Mouse (Mus musculus): Measurements from ENCODE around the gene Lrrn4. TPM values are rescaled to one million over a fixed set of nuclear protein-coding genes. Genes with fewer than 3 reads are reported as not detected.
A peak's percentile ranks its signal among the peaks of the same experiment; 100 is the strongest.

Lrrn4 gene
- polyA plus RNA-seq, 1 experiment from 2014 or later, result 1.1 TPM

- Histone ChIP-seq H3K9ac (no peak overlapping the region), H3K4me2 (no peak overlapping the region), H3K4me3 (replicated peaks) (no peak overlapping the region), H3K36me3 (peaks cover 11% of the 10 kb centered on the region), H3K9me3 (replicated peaks) (no peaks in the 10 kb centered on the region), H3K27ac (no peak overlapping the region), H3K4me1 (replicated peaks) (no peaks in the 10 kb centered on the region), H3K27me3 (no peaks in the 10 kb centered on the region)
- WGBS (ENCODE audit: insufficient replicate concordance), result 66% methylated on average over 5 of the region's 5 CpGs
- DNase-seq (no peak), ATAC-seq (ENCODE audit: low read depth) (no peak)
These were observed 11.0 kb downstream of the Lrrn4 start for GRCm38 (mm10) chr2:132869682-132870081.

GRCm38 (mm10) chr2:132867521-132867920, 13.2 kb downstream of the Lrrn4 start:
- WGBS (ENCODE audit: insufficient replicate concordance), result 46% methylated on average over 5 of the region's 5 CpGs
- Histone ChIP-seq H3K4me1 (replicated peaks) (no peaks in the 10 kb centered on the region), H3K27ac (no peak overlapping the region), H3K36me3 (peaks cover 17% of the 10 kb centered on the region), H3K4me2 (no peak overlapping the region), H3K4me3 (replicated peaks) (no peak overlapping the region), H3K9me3 (replicated peaks) (no peaks in the 10 kb centered on the region), H3K27me3 (no peaks in the 10 kb centered on the region), H3K9ac (no peak overlapping the region)
- no peak for ATAC-seq (ENCODE audit: low read depth)
- DNase-seq, result no peak

GRCm38 (mm10) chr2:132863325-132863724, 17.4 kb downstream of the Lrrn4 start:
- no peak for ATAC-seq (ENCODE audit: low read depth)
- Histone ChIP-seq H3K36me3 (peaks cover 20% of the 10 kb centered on the region), H3K4me3 (replicated peaks) (no peak overlapping the region), H3K4me1 (replicated peaks) (no peaks in the 10 kb centered on the region), H3K9ac (no peak overlapping the region), H3K4me2 (no peak overlapping the region), H3K27me3 (no peaks in the 10 kb centered on the region), H3K27ac (no peak overlapping the region), H3K9me3 (replicated peaks) (no peaks in the 10 kb centered on the region)
- no peak for DNase-seq
- 87% methylated on average over 2 of the region's 2 CpGs for WGBS (ENCODE audit: insufficient replicate concordance)

GRCm38 (mm10) chr2:132861456-132861855, 19.2 kb downstream of the Lrrn4 start:
- no peak for DNase-seq
- no peak for ATAC-seq (ENCODE audit: low read depth)
- Histone ChIP-seq H3K27me3 (no peaks in the 10 kb centered on the region), H3K9ac (no peak overlapping the region), H3K27ac (no peak overlapping the region), H3K9me3 (replicated peaks) (no peaks in the 10 kb centered on the region), H3K4me3 (replicated peaks) (no peak overlapping the region), H3K4me1 (replicated peaks) (no peaks in the 10 kb centered on the region), H3K36me3 (peaks cover 15% of the 10 kb centered on the region; the same call in 1 of the 2 replicates), H3K4me2 (no peak overlapping the region)
- 73% methylated on average over 2 of the region's 2 CpGs for WGBS (ENCODE audit: insufficient replicate concordance)

GRCm38 (mm10) chr2:132860435-132860834, 20.3 kb downstream of the Lrrn4 start:
- Histone ChIP-seq H3K36me3 (peaks cover 9% of the 10 kb centered on the region; the same call in 1 of the 2 replicates), H3K4me3 (replicated peaks) (no peak overlapping the region), H3K27me3 (no peaks in the 10 kb centered on the region), H3K9me3 (replicated peaks) (no peaks in the 10 kb centered on the region), H3K4me2 (no peak overlapping the region), H3K4me1 (replicated peaks) (no peaks in the 10 kb centered on the region), H3K27ac (no peak overlapping the region), H3K9ac (no peak overlapping the region)
- DNase-seq (no peak), ATAC-seq (ENCODE audit: low read depth) (no peak)

GRCm38 (mm10) chr2:132856333-132856732, 24.4 kb downstream of the Lrrn4 start:
- no peaks in the 10 kb centered on the region for H3K9me3 ChIP-seq (replicated peaks)
- H3K4me2 ChIP-seq, result no peak overlapping the region
- DNase-seq (no peak), ATAC-seq (ENCODE audit: low read depth) (no peak)
- peaks cover 5% of the 10 kb centered on the region; the same call in 1 of the 2 replicates for H3K36me3 ChIP-seq
- H3K4me1 ChIP-seq (replicated peaks), result peaks cover 11% of the 10 kb centered on the region
- H3K27me3 ChIP-seq, result no peaks in the 10 kb centered on the region
- H3K4me3 ChIP-seq (replicated peaks), result no peak overlapping the region
- H3K27ac ChIP-seq, result no peak overlapping the region
- WGBS (ENCODE audit: insufficient replicate concordance), result 53% methylated on average over 5 of the region's 5 CpGs
- H3K9ac ChIP-seq, result no peak overlapping the region

- DNase-seq, result no peak
- no peak overlapping the region for H3K27ac ChIP-seq
- peaks cover 32% of the 10 kb centered on the region for H3K4me1 ChIP-seq (replicated peaks)
- no peak overlapping the region for H3K4me3 ChIP-seq (replicated peaks)
- no peak overlapping the region for H3K9ac ChIP-seq
- WGBS (ENCODE audit: insufficient replicate concordance), result 73% methylated on average over 1 of the region's 1 CpGs
- no peak for ATAC-seq (ENCODE audit: low read depth)
- H3K9me3 ChIP-seq (replicated peaks), result no peaks in the 10 kb centered on the region
- no peak overlapping the region for H3K4me2 ChIP-seq
- H3K27me3 ChIP-seq, result no peaks in the 10 kb centered on the region
- peaks cover 14% of the 10 kb centered on the region for H3K36me3 ChIP-seq
These were observed 27.6 kb downstream of the Lrrn4 start for GRCm38 (mm10) chr2:132853051-132853450.

- H3K36me3 ChIP-seq, result peaks cover 15% of the 10 kb centered on the region
- 85% methylated on average over 6 of the region's 6 CpGs for WGBS (ENCODE audit: insufficient replicate concordance)
These were observed 31.6 kb downstream of the Lrrn4 start for GRCm38 (mm10) chr2:132849141-132849540.

GRCm38 (mm10) chr2:132848361-132848760, 32.3 kb downstream of the Lrrn4 start:
- no peaks in the 10 kb centered on the region for H3K27me3 ChIP-seq
- H3K4me1 ChIP-seq (replicated peaks), result peaks cover 46% of the 10 kb centered on the region
- H3K4me3 ChIP-seq (replicated peaks), result no peak overlapping the region
- H3K4me2 ChIP-seq, result peak overlapping the region; percentile 91; the same call in 1 of the 2 replicates
- 77% methylated on average over 4 of the region's 4 CpGs for WGBS (ENCODE audit: insufficient replicate concordance)
- H3K27ac ChIP-seq, result no peak overlapping the region
- no peak for ATAC-seq (ENCODE audit: low read depth)
- H3K36me3 ChIP-seq, result peaks cover 12% of the 10 kb centered on the region
- DNase-seq, result no peak
- H3K9ac ChIP-seq, result peak overlapping the region; percentile 93; the same call in 1 of the 2 replicates
- no peaks in the 10 kb centered on the region for H3K9me3 ChIP-seq (replicated peaks)

More at GRCm38 (mm10) chr2:132849141-132849540, 31.6 kb downstream of the Lrrn4 start:
- Histone ChIP-seq H3K4me3 (replicated peaks) (no peak overlapping the region), H3K9ac (no peak overlapping the region), H3K4me1 (replicated peaks) (peaks cover 46% of the 10 kb centered on the region), H3K9me3 (replicated peaks) (no peaks in the 10 kb centered on the region), H3K27ac (no peak overlapping the region), H3K4me2 (no peak overlapping the region), H3K27me3 (no peaks in the 10 kb centered on the region)
- ATAC-seq (ENCODE audit: low read depth) (no peak), DNase-seq (no peak)

- H3K9ac ChIP-seq, result peak overlapping the region; percentile 93
- peak overlapping the region; percentile 87 for H3K4me3 ChIP-seq (replicated peaks)
- 31% methylated on average over 7 of the region's 7 CpGs for WGBS (ENCODE audit: insufficient replicate concordance)
- ATAC-seq (ENCODE audit: low read depth) (no peak), DNase-seq (no peak)
- H3K27ac ChIP-seq, result no peak overlapping the region
- H3K4me1 ChIP-seq (replicated peaks), result peaks cover 46% of the 10 kb centered on the region
- H3K9me3 ChIP-seq (replicated peaks), result no peaks in the 10 kb centered on the region
- H3K27me3 ChIP-seq, result no peaks in the 10 kb centered on the region
- peaks cover 12% of the 10 kb centered on the region for H3K36me3 ChIP-seq
- H3K4me2 ChIP-seq, result peak overlapping the region; percentile 91
These were observed 33.1 kb downstream of the Lrrn4 start for GRCm38 (mm10) chr2:132847581-132847980.

GRCm38 (mm10) chr2:132846407-132847358, 34.0 kb downstream of the Lrrn4 start, which contains the start of gene Crls1:
Gene Crls1 (plus strand): TSS chr2:132846666.
- Histone ChIP-seq H3K4me2 (peak within 1 kb of the TSS; percentile 91), H3K27me3 (no peaks in the 10 kb centered on the region), H3K36me3 (peaks cover 14% of the 10 kb centered on the region), H3K4me3 (replicated peaks) (peak within 1 kb of the TSS; percentile 87), H3K27ac (peak within 1 kb of the TSS; percentile 83), H3K9me3 (replicated peaks) (no peaks in the 10 kb centered on the region), H3K9ac (peak within 1 kb of the TSS; percentile 93), H3K4me1 (replicated peaks) (peaks cover 39% of the 10 kb centered on the region)
- ATAC-seq (ENCODE audit: low read depth) (peak; percentile 91), DNase-seq (peak; percentile 96)
- under 1% methylated on average over 96 of the region's 96 CpGs for WGBS (ENCODE audit: insufficient replicate concordance)
